ENCODE assay signal across 19 mouse cellular contexts in genomic region chr11:41808897-41809296, GRCm38 (mm10).
"Had no signal": no experiment of that assay in that cellular context is flagged by ENCODE, and none has a peak within 500 bp of the region (broad histone marks: within the 10 kb centered on the region; RNA-seq: fewer than 3 reads in every experiment).

No protein-coding gene starts in this region.

- DNase-seq: lung, adult 18-20 months; lung, embryonic 14.5 days; lung, postnatal 10 days; lung, postnatal 4 days; midbrain, embryonic 14.5 days; retina, postnatal 1 day; right cerebral cortex, adult 18-20 months; right cerebral cortex, postnatal 25 days; right cerebral cortex, postnatal 4 days; spleen, adult 18-20 months; thymus, adult 18-20 months; thymus, postnatal 14 days; thymus, postnatal 36 days had no signal

- H3K36me3 ChIP-seq: midbrain, embryonic 10.5 days; midbrain, embryonic 12.5 days; neural tube, embryonic 13.5 days; neural tube, embryonic 15.5 days had no signal

- H3K4me3 ChIP-seq: midbrain, embryonic 10.5 days; midbrain, embryonic 12.5 days; myocyte; neural tube, embryonic 13.5 days; neural tube, embryonic 15.5 days had no signal

- H3K9ac ChIP-seq: lung, embryonic 14.5 days; midbrain, embryonic 12.5 days; neural tube, embryonic 13.5 days; neural tube, embryonic 15.5 days had no signal

- ATAC-seq: midbrain, embryonic 16.5 days had no signal

- H3K9me3 ChIP-seq: midbrain, embryonic 10.5 days; midbrain, embryonic 12.5 days; neural tube, embryonic 13.5 days; neural tube, embryonic 15.5 days had no signal

- H3K27me3 ChIP-seq: midbrain, embryonic 12.5 days; neural tube, embryonic 13.5 days; neural tube, embryonic 15.5 days had no signal

- H3K4me1 ChIP-seq: midbrain, embryonic 10.5 days; midbrain, embryonic 12.5 days; neural tube, embryonic 13.5 days; neural tube, embryonic 15.5 days had no signal

- H3K27ac ChIP-seq: midbrain, embryonic 10.5 days; midbrain, embryonic 12.5 days; neural tube, embryonic 13.5 days; neural tube, embryonic 15.5 days had no signal
